Mouse (Mus musculus): ENCODE data around the gene Noa1. TPM values are rescaled to one million over a fixed set of nuclear protein-coding genes. Genes with fewer than 3 reads are reported as not detected.

Noa1 gene
- polyA plus RNA-seq, 1 experiment from 2014 or later = 35.0 TPM

DNA sequence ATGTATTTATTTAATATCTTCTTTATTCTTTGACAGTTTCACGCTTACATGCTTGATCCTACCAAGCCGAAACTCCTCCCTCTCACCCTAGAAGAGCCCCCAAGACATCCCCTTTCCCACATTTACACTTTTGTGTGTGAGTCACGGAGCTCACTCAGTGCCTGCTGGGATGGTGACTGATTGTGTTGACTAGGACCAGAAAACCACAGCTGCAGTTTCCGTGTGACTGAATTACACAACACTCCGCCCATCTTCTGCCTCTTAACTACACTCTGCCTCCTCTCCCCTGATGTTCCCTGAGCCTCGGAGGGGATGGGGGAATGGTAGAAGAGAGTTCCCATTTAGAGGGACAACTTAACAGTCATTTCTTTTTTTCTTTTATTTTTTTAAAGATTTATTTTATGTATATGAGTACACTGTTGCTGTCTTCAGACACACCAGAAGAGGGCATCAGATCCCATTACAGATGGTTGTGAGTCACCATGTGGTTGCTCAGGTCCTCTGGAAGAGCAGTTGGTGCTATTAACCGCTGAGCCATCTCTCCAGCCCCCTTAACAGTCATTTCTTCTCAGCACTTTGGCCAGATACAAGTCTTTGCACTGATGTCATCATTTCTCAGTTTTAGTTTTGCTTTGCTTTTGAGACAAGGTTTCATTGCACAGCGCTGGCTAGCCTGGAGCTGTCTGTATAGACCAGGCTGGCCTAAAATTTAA, 57.6 kb downstream of the Noa1 start:
- 70% methylated on average over 8 of the region's 8 CpGs for WGBS
- Histone ChIP-seq H3K36me3 (no peaks in the 10 kb centered on the region), H3K9ac (replicated peaks) (no peak overlapping the region), H3K9me3 (no peaks in the 10 kb centered on the region), H3K4me2 (no peak overlapping the region), H3K27ac (no peak overlapping the region), H3K4me3 (replicated peaks) (no peak overlapping the region), H3K27me3 (no peaks in the 10 kb centered on the region), H3K4me1 (replicated peaks) (no peaks in the 10 kb centered on the region)
- no peak for ATAC-seq (ENCODE audit: insufficient number of reproducible peaks, insufficient read depth, low FRiP score, low TSS enrichment, low read depth)

DNA sequence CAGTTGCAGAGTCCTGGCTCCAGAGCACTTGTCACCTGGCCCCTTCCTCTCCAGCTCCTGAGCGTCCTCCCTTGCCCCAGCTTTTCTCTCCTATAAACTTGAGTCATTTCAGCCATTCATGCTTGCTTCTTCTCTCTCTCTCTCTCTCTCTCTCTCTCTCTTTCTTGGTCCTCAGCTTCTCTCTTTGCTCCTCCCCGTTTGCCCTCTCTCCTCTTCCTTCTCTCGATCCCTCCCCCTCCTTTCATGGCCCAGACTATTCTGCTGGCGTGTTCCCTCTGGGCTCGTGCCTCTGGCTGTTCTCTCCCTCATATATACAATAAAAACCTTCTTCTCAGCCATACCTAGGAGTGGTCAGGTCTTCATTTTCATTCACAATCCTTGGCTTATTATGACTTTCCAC, 58.2 kb downstream of the Noa1 start:
- no peaks in the 10 kb centered on the region for H3K4me1 ChIP-seq (replicated peaks)
- no peak overlapping the region for H3K9ac ChIP-seq (replicated peaks)
- H3K4me2 ChIP-seq = no peak overlapping the region
- H3K27ac ChIP-seq = no peak overlapping the region
- H3K4me3 ChIP-seq (replicated peaks) = no peak overlapping the region
- H3K36me3 ChIP-seq = no peaks in the 10 kb centered on the region
- H3K27me3 ChIP-seq = no peaks in the 10 kb centered on the region
- no peaks in the 10 kb centered on the region for H3K9me3 ChIP-seq
- ATAC-seq (ENCODE audit: insufficient number of reproducible peaks, insufficient read depth, low FRiP score, low TSS enrichment, low read depth) = no peak
- WGBS = 37% methylated on average over 5 of the region's 5 CpGs

DNA sequence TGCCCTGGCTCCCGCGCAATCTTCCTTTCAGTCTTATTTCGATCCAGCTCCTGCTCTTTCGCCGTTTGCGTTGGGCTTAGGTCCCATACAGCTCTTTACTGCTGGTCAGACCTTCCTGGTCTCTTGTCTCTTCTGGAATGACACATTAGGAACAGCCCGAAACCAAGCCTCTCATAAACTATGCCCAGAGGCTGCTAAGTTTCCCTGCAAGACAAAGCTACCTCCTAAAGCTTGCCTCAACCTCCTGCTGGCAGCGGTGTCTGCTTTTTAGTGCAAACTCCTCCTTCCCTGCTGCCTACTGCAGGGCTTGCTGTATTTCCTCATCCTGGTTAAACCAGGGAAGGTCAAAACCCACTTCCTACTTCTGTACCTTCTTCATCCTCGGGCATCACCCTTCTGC, 59.8 kb downstream of the Noa1 start:
- H3K4me1 ChIP-seq (replicated peaks) = peaks cover 8% of the 10 kb centered on the region; the same call in 1 of the 2 replicates
- WGBS = 63% methylated on average over 9 of the region's 9 CpGs
- H3K9me3 ChIP-seq = no peaks in the 10 kb centered on the region
- H3K4me2 ChIP-seq = no peak overlapping the region
- H3K4me3 ChIP-seq (replicated peaks) = no peak overlapping the region
- no peak for ATAC-seq (ENCODE audit: insufficient number of reproducible peaks, insufficient read depth, low FRiP score, low TSS enrichment, low read depth)
- no peaks in the 10 kb centered on the region for H3K36me3 ChIP-seq
- no peak overlapping the region for H3K9ac ChIP-seq (replicated peaks)
- H3K27ac ChIP-seq = no peak overlapping the region
- H3K27me3 ChIP-seq = no peaks in the 10 kb centered on the region

DNA sequence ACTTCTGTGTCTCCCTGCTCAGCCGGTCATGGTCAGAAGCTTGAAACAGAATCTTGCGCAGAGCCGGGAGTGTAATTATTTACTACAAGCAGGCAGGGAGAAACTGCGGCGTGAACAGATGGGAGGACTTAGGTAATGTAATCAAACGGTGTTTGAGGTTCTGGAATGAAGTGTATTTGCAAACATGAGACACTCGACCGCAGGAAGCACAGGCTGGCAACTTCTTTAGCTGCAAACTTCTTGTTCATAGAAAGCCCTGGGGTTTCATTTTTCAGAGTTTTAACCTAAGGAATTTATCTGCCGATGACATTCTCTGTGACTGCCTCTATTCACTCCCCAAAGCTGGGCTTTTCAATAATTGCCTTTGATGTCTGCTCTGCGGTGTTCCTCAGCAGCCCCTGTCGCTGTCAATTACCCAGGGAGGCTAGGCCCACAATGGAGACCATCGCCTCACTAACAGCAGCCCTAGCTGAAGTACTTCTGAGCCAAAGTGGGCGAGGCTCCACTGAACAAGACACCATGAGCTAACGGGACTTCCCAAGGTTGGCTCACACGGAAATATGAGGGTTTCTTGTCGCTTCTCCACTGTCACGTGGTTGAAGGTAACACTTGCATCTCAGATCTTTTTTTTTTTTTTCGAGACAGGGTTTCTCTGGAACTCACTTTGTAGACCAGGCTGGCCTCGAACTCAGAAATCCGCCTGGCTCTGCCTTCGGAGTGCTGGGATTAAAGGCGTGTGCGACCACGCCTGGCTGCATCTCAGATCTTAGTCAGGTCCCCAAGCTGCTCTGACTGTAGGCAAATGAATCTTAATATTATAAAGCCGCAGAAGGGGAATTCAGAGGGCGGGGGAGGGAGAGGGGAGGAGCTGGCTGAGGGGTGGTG, 63.9 kb downstream of the Noa1 start:
- Histone ChIP-seq H3K4me3 (replicated peaks) (peak overlapping the region; percentile 25), H3K36me3 (no peaks in the 10 kb centered on the region), H3K9me3 (no peaks in the 10 kb centered on the region), H3K27ac (0 out of 2 replicates have a peak overlapping the region, but pooled peaks have one; percentile 37), H3K4me2 (peak overlapping the region; percentile 55), H3K4me1 (replicated peaks) (peaks cover 8% of the 10 kb centered on the region; the same call in 1 of the 2 replicates), H3K27me3 (no peaks in the 10 kb centered on the region), H3K9ac (replicated peaks) (0 out of 2 replicates have a peak overlapping the region, but pooled peaks have one; percentile 19)
- WGBS = 25% methylated on average over 26 of the region's 26 CpGs
- ATAC-seq (ENCODE audit: insufficient number of reproducible peaks, insufficient read depth, low FRiP score, low TSS enrichment, low read depth) = peak; percentile 65; the same call in 1 of the 2 replicates

DNA sequence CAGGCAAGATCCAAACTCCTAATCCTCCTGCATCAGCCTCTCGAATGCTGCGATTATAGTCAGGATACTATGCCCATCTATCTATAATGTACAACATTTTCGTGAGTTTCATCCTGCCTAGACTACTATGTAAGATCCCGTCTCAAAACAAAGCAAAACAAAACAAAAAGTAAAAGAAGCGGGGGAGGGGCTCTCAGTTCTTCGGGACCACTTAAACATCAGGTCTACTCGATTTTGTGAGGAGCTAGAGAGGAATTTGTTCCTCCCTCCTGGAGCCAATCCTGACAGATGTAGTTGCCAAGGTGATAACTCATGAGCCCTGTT, 64.5 kb downstream of the Noa1 start:
- no peak for ATAC-seq (ENCODE audit: insufficient number of reproducible peaks, insufficient read depth, low FRiP score, low TSS enrichment, low read depth)
- 0 out of 2 replicates have a peak overlapping the region, but pooled peaks have one; percentile 37 for H3K27ac ChIP-seq
- 40% methylated on average over 7 of the region's 7 CpGs for WGBS
- H3K4me3 ChIP-seq (replicated peaks) = peak overlapping the region; percentile 25
- no peak overlapping the region for H3K9ac ChIP-seq (replicated peaks)
- H3K27me3 ChIP-seq = no peaks in the 10 kb centered on the region
- H3K4me1 ChIP-seq (replicated peaks) = peaks cover 8% of the 10 kb centered on the region; the same call in 1 of the 2 replicates
- peak overlapping the region; percentile 55 for H3K4me2 ChIP-seq
- H3K9me3 ChIP-seq = no peaks in the 10 kb centered on the region
- H3K36me3 ChIP-seq = no peaks in the 10 kb centered on the region

GRCm38 (mm10) chr5:77244331-77244987, 65.4 kb downstream of the Noa1 start:
- no peak overlapping the region for H3K9ac ChIP-seq (replicated peaks)
- no peaks in the 10 kb centered on the region for H3K36me3 ChIP-seq
- no peak overlapping the region for H3K4me3 ChIP-seq (replicated peaks)
- WGBS = 57% methylated on average over 8 of the region's 8 CpGs
- no peak overlapping the region for H3K4me2 ChIP-seq
- no peak for ATAC-seq (ENCODE audit: insufficient number of reproducible peaks, insufficient read depth, low FRiP score, low TSS enrichment, low read depth)
- H3K27me3 ChIP-seq = no peaks in the 10 kb centered on the region
- peaks cover 8% of the 10 kb centered on the region; the same call in 1 of the 2 replicates for H3K4me1 ChIP-seq (replicated peaks)
- H3K27ac ChIP-seq = no peak overlapping the region
- no peaks in the 10 kb centered on the region for H3K9me3 ChIP-seq

Small RNA genes within 50 kb of the gene (microRNA-seq; reads per million reads assigned to microRNA genes)
- gene Mir5098 = not detected

Other genes starting within 250 kb of the Noa1 start
- gene Hopx, start 195.0 kb downstream of the Noa1 start, polyA plus RNA-seq (2016; fragmentation: Nextera tagmentation; extraction: Ambion mirVana) = 0.26 TPM in 1 of 2 replicates, not detected in the other
- 0.86 and 1.1 TPM in 2 replicates for gene Spink2, start 98.6 kb downstream of the Noa1 start, polyA plus RNA-seq (2016; fragmentation: Nextera tagmentation; extraction: Ambion mirVana)
- gene Rest, start 44.6 kb downstream of the Noa1 start, polyA plus RNA-seq (2016; fragmentation: Nextera tagmentation; extraction: Ambion mirVana) = 61.8 and 65.0 TPM in 2 replicates
- 83.5 and 87.3 TPM in 2 replicates for gene Polr2b, start 63 bp upstream of the Noa1 start, polyA plus RNA-seq (2016; fragmentation: Nextera tagmentation; extraction: Ambion mirVana)
- gene Igfbp7, start 98.0 kb upstream of the Noa1 start, polyA plus RNA-seq (2016; fragmentation: Nextera tagmentation; extraction: Ambion mirVana) = 9.8 and 10.5 TPM in 2 replicates

All from limb, embryonic 12.5 days (tissue).